Mouse (Mus musculus) E14TG2a.4 (cell line): ENCODE data around the gene Thbs2.

Experiments
- CTCF ChIP-seq: conservative IDR thresholded peaks from 2 replicates; pipeline ENCODE4 v1.5.1; 2014; ENCODE audit warnings: low read length
- NANOG ChIP-seq: IDR thresholded peaks from 2 replicates; pipeline ENCODE4 v1.6.1; 2014; ENCODE audit warnings: borderline replicate concordance, low read length, mixed read lengths

- TF ChIP-seq CTCF (no peak), NANOG (no peak)
Measured at GRCm38 (mm10) chr17:14672402-14672801, 21.6 kb downstream of the Thbs2 start.
